Mouse (Mus musculus) pancreas, adult 10 weeks (tissue): ENCODE results near the gene Gm21977. TPM values are rescaled to one million over a fixed set of nuclear protein-coding genes. Genes with fewer than 3 reads are reported as not detected.

Experiments used
- polyA plus RNA-seq: library from polyadenylated mRNA; stranded (reverse); fragments of 350-450 nt; fragmentation: Illumina TruSeq; extraction: RNeasy Lipid Tissue Mini Kit (QIAGEN cat#74804); gene quantifications from one replicate; pipeline ENCODE4 v1.2.3, GENCODE M21; 2015; ENCODE audit warnings: low read depth, low replicate concordance; ENCODE audit not compliant: insufficient read depth

The Gm21977 gene
- polyA plus RNA-seq = not detected

GRCm38 (mm10) chr14:42853377-42853776 is at the start of gene Gm21977:
Gene Gm21977, minus strand, starts transcription at chr14:42853477.

Other genes with a start within 250 kb of the Gm21977 start
- not detected for gene Gm3633, start 211.6 kb downstream of the Gm21977 start, polyA plus RNA-seq
- gene Gm10378, start 197.5 kb downstream of the Gm21977 start, polyA plus RNA-seq = not detected
- gene Gm3015, start 84.7 kb downstream of the Gm21977 start, polyA plus RNA-seq = not detected
- gene Gm10377, start 55.5 kb downstream of the Gm21977 start, polyA plus RNA-seq = not detected
- gene Gm8082, start 140.1 kb upstream of the Gm21977 start, polyA plus RNA-seq = not detected
- not detected for gene Gm10376, start 162.2 kb upstream of the Gm21977 start, polyA plus RNA-seq
- gene Gm8094, start 223.2 kb upstream of the Gm21977 start, polyA plus RNA-seq = not detected
- gene Gm8104, start 247.1 kb upstream of the Gm21977 start, polyA plus RNA-seq = not detected